Mouse (Mus musculus) liver, embryonic 11.5 days (tissue): ENCODE results near the gene Zfp560. TPM values are rescaled to one million over a fixed set of nuclear protein-coding genes. Genes with fewer than 3 reads are reported as not detected.

Source experiments
- ATAC-seq: fragments of 200-750 bp; cut with Nextera tagmentation; replicated peaks from 2 replicates; pipeline ENCODE4 v1.8.0; 2017; ENCODE audit warnings: moderate number of reproducible peaks, mild to moderate bottlenecking, moderate TSS enrichment, moderate library complexity; ENCODE audit not compliant: low FRiP score
- DNase-seq: peaks from one replicate; pipeline ENCODE4 v3.0.0-alpha.2; 2017; ENCODE audit warnings: low spot score
- H3K27ac ChIP-seq: fragments of 300-500 bp; sonication (generic); 2 replicates; pipeline ENCODE4 v1.5.1; 2014; ENCODE audit warnings: mild to moderate bottlenecking, low read depth, low read length, control low read depth
- H3K27me3 ChIP-seq: fragments of 300-500 bp; sonication (generic); replicated peaks from 2 replicates; pipeline ENCODE4 v1.6.1; 2014; ENCODE audit warnings: low read length, mixed read lengths; ENCODE audit not compliant: control insufficient read depth, insufficient read depth
- H3K36me3 ChIP-seq: fragments of 300-500 bp; sonication (generic); 2 replicates; pipeline ENCODE4 v1.6.1; 2014; ENCODE audit warnings: mild to moderate bottlenecking, low read length, moderate library complexity, mixed read lengths; ENCODE audit not compliant: control insufficient read depth, insufficient read depth
- H3K4me1 ChIP-seq: fragments of 300-500 bp; sonication (generic); replicated peaks from 2 replicates; pipeline ENCODE4 v1.6.1; 2014; ENCODE audit warnings: low read length, mixed read lengths; ENCODE audit not compliant: control insufficient read depth, insufficient read depth
- H3K4me2 ChIP-seq: fragments of 300-500 bp; sonication (generic); 2 replicates; pipeline ENCODE4 v1.6.1; 2014; ENCODE audit warnings: mild to moderate bottlenecking, control low read depth, moderate library complexity
- H3K4me3 ChIP-seq: fragments of 300-500 bp; sonication (generic); 2 replicates; pipeline ENCODE4 v1.5.1; 2014; ENCODE audit warnings: low read depth, low read length, control low read depth
- H3K9ac ChIP-seq: fragments of 300-500 bp; sonication (generic); 2 replicates; pipeline ENCODE4 v1.6.1; 2014; ENCODE audit warnings: low read depth, low read length, control low read depth
- H3K9me3 ChIP-seq: fragments of 300-500 bp; sonication (generic); 2 replicates; pipeline ENCODE4 v1.6.1; 2016; ENCODE audit warnings: low read length, inconsistent platforms, mixed read lengths; ENCODE audit not compliant: control insufficient read depth
- WGBS: fragments of 180-500 bp; shearing (Covaris S2); extraction: QIAGEN DNeasy Blood & Tissue Kit; methylation state at CpG from one replicate; pipeline ENCODE4 v1.1.7; 2014; 5-methylcytosine and 5-hydroxymethylcytosine counted together
- polyA plus RNA-seq: library from polyadenylated mRNA; unstranded; fragments of >200 nt; fragmentation: Nextera tagmentation; extraction: Ambion mirVana; gene quantifications from 2 replicates; pipeline ENCODE4 v1.2.1, GENCODE M21; 2014

Gene Zfp560
- polyA plus RNA-seq, result 22.9 and 24.4 TPM in 2 replicates

- peak within 1 kb of the TSS; percentile 84 for H3K4me2 ChIP-seq
- WGBS, result 2% methylated on average over 40 of the region's 40 CpGs
- no peaks in the 10 kb centered on the region; the same call in 1 of the 2 replicates for H3K9me3 ChIP-seq
- no peaks in the 10 kb centered on the region for H3K4me1 ChIP-seq
- peak within 1 kb of the TSS; percentile 69 for H3K4me3 ChIP-seq
- H3K27ac ChIP-seq, result peak within 1 kb of the TSS; percentile 62; the same call in 1 of the 2 replicates
- H3K36me3 ChIP-seq, result no peaks in the 10 kb centered on the region
- H3K9ac ChIP-seq, result peak within 1 kb of the TSS; percentile 67
- ATAC-seq, result peak; percentile 100
- peak; percentile 93 for DNase-seq
- H3K27me3 ChIP-seq, result no peaks in the 10 kb centered on the region
Measured at GRCm38 (mm10) chr9:20384532-20385342, at the start of gene Zfp560. Gene Zfp560, minus strand, starts transcription at chr9:20385177.

DNA sequence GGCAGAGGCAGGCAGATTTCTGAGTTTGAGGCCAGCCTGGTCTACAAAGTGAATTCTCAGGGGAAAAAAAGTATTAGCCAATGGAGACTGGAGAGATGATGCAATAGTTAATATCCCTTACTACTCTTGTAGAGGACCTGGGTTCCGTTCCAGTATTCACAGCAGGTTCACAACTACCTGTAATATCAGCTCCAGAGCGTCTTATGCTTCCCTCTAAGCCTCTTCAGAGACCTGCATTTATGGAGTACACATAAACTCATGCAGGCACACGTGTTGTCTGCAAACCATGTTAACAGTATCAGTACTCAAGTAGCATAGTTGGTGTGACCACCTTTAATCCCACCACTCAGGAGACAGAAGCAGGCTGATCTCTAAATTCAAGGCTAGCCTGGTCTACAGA, 45.0 kb upstream of the Zfp560 start:
- 79% methylated on average over 3 of the region's 3 CpGs for WGBS
- no peaks in the 10 kb centered on the region for H3K4me1 ChIP-seq
- no peaks in the 10 kb centered on the region for H3K36me3 ChIP-seq
- H3K4me2 ChIP-seq, result no peak overlapping the region
- DNase-seq, result no peak
- ATAC-seq, result no peak
- no peak overlapping the region for H3K27ac ChIP-seq
- no peaks in the 10 kb centered on the region for H3K9me3 ChIP-seq
- H3K9ac ChIP-seq, result no peak overlapping the region
- no peaks in the 10 kb centered on the region for H3K27me3 ChIP-seq
- no peak overlapping the region for H3K4me3 ChIP-seq

- ATAC-seq (no peak), DNase-seq (no peak)
- Histone ChIP-seq H3K4me2 (no peak overlapping the region), H3K36me3 (no peaks in the 10 kb centered on the region), H3K27ac (no peak overlapping the region), H3K27me3 (no peaks in the 10 kb centered on the region), H3K9ac (no peak overlapping the region), H3K4me3 (no peak overlapping the region), H3K9me3 (no peaks in the 10 kb centered on the region), H3K4me1 (no peaks in the 10 kb centered on the region)
- 24% methylated on average over 1 of the region's 1 CpGs for WGBS
Measured at GRCm38 (mm10) chr9:20411460-20411859, 26.5 kb upstream of the Zfp560 start.

GRCm38 (mm10) chr9:20409319-20409718, 24.3 kb upstream of the Zfp560 start:
- H3K9me3 ChIP-seq, result no peaks in the 10 kb centered on the region
- WGBS, result 80% methylated on average over 2 of the region's 2 CpGs
- H3K4me2 ChIP-seq, result no peak overlapping the region
- H3K27ac ChIP-seq, result no peak overlapping the region
- H3K27me3 ChIP-seq, result no peaks in the 10 kb centered on the region
- ATAC-seq, result no peak
- no peaks in the 10 kb centered on the region for H3K4me1 ChIP-seq
- no peak overlapping the region for H3K9ac ChIP-seq
- H3K36me3 ChIP-seq, result no peaks in the 10 kb centered on the region
- H3K4me3 ChIP-seq, result no peak overlapping the region
- DNase-seq, result no peak

DNA sequence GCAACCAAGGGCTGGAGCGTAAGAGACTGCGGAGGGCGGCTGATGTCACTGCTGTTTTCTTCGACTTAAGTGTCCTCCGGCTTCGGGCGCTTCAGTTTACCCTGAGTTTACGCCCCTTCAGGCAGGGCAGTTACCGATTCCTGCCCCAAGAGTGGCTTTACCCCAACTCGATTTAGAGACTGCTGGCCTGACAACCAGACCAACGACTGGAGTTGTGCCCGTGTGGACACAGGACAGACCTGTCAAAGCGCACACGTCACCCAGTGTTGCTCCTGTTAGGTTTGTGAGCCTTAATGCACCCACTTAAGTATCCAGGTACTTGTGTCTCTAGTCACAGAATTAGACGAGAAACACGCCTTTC, 346 bp upstream of the Zfp560 start:
- Histone ChIP-seq H3K4me3 (peak overlapping the region; percentile 69), H3K4me2 (peak overlapping the region; percentile 84), H3K9me3 (no peaks in the 10 kb centered on the region; the same call in 1 of the 2 replicates), H3K27me3 (no peaks in the 10 kb centered on the region), H3K9ac (peak overlapping the region; percentile 67), H3K27ac (peak overlapping the region; percentile 62; the same call in 1 of the 2 replicates), H3K4me1 (no peaks in the 10 kb centered on the region), H3K36me3 (no peaks in the 10 kb centered on the region)
- ATAC-seq (peak; percentile 68), DNase-seq (no peak)
- 21% methylated on average over 16 of the region's 16 CpGs for WGBS

DNA sequence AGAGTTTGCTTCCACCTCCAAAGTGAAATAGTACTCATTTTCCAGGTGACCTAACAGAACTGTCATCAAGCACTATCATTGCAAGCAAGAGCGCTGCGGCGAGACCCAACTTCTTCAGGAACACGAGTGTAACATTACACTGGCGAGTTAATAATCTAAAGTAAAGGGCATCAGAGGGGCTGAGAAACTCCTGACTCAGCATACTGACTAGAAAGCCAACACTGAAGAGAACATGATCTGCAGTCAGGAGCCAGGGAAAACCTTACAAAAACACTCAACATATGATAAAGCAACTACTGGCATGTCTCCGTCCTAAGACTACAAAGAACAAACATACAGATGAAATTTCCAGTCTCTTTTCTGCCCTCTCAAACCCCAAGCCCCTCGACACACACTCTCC, 1.3 kb downstream of the Zfp560 start:
- DNase-seq (no peak), ATAC-seq (no peak)
- Histone ChIP-seq H3K9me3 (no peaks in the 10 kb centered on the region; the same call in 1 of the 2 replicates), H3K36me3 (no peaks in the 10 kb centered on the region), H3K27me3 (no peaks in the 10 kb centered on the region), H3K4me2 (no peak overlapping the region; the same call in 1 of the 2 replicates), H3K4me1 (no peaks in the 10 kb centered on the region), H3K9ac (no peak overlapping the region), H3K4me3 (no peak overlapping the region), H3K27ac (no peak overlapping the region)
- 87% methylated on average over 7 of the region's 7 CpGs for WGBS

DNA sequence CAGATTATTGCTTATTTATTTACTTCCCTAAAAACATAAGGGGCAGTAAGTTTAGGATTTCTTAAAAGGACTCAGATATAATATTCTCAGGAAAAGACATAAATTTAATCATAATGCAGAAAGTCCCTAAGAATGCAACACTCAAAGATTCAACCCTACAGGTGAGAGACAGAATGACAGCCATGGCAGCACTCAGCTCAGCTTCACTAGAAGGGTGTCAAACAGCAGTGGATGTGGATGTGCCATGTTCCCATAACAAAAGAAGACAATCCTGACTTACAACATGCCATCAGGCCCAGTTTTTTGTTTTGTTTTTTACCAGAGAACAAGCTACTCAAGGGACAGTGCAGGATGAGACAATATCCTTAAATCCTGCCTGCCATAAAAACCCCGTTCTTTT, 10.3 kb downstream of the Zfp560 start:
- H3K9me3 ChIP-seq, result no peaks in the 10 kb centered on the region
- DNase-seq (no peak), ATAC-seq (no peak)
- WGBS, result 97% methylated on average over 1 of the region's 1 CpGs
- H3K36me3 ChIP-seq, result no peaks in the 10 kb centered on the region
- H3K27me3 ChIP-seq, result no peaks in the 10 kb centered on the region
- no peak overlapping the region for H3K9ac ChIP-seq
- no peak overlapping the region for H3K4me3 ChIP-seq
- H3K27ac ChIP-seq, result no peak overlapping the region
- H3K4me1 ChIP-seq, result no peaks in the 10 kb centered on the region
- no peak overlapping the region for H3K4me2 ChIP-seq

DNA sequence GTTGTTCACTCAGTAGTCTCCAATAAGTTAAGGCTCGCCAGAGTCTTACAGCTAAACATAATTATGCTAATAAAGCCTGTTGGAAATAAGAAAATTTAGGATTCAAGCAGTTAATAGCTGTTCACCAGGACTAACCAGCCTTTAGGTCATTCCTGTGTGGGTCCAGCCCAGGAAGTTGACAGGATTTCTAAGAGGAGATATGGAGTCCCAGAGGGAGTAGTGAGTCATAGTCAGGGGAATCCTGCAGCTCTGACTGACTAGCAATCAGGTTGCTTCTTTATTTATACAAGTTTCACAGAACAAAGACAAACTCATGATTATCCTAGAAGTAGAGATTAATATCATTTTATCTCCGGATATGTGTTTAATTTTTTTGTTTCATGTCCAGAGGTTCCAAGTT, 17.7 kb downstream of the Zfp560 start:
- no peak for DNase-seq

DNA sequence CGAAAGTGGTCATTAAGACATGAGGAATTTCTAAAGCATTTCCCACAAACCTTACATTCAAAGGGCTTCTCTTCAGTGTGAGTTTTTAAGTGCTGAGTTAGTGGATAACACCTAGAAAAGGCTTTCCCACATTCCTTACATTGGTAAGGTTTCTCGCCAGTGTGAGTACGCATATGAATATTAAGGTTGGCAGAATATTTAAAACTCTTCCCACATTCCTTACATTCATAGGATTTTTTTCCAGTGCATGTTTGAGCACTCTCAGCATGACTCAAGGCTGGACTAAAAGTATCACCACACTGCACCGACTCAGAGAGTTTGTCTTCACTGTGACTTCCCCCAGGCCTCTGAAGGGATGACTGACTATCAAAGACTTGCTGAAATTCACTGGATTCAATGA, 36.5 kb downstream of the Zfp560 start:
- H3K9me3 ChIP-seq, result no peaks in the 10 kb centered on the region
- no peak for ATAC-seq
- H3K27me3 ChIP-seq, result no peaks in the 10 kb centered on the region
- 88% methylated on average over 4 of the region's 4 CpGs for WGBS
- DNase-seq, result no peak
- no peak overlapping the region for H3K27ac ChIP-seq
- H3K4me1 ChIP-seq, result no peaks in the 10 kb centered on the region
- H3K9ac ChIP-seq, result no peak overlapping the region
- no peak overlapping the region for H3K4me2 ChIP-seq
- H3K4me3 ChIP-seq, result no peak overlapping the region
- H3K36me3 ChIP-seq, result peaks cover 16% of the 10 kb centered on the region; the same call in 1 of the 2 replicates

More for the DNA sequence above, 17.7 kb downstream of the Zfp560 start:
- no peak for ATAC-seq
- no peak overlapping the region for H3K4me3 ChIP-seq
- no peaks in the 10 kb centered on the region for H3K36me3 ChIP-seq
- no peaks in the 10 kb centered on the region for H3K4me1 ChIP-seq
- 83% methylated on average over 2 of the region's 2 CpGs for WGBS
- H3K27ac ChIP-seq, result no peak overlapping the region
- H3K9me3 ChIP-seq, result peaks cover 4% of the 10 kb centered on the region; the same call in 1 of the 2 replicates
- no peaks in the 10 kb centered on the region for H3K27me3 ChIP-seq
- no peak overlapping the region for H3K4me2 ChIP-seq
- no peak overlapping the region for H3K9ac ChIP-seq
